Mouse (Mus musculus): Measurements from ENCODE around the gene Pth1r. TPM values are rescaled to one million over a fixed set of nuclear protein-coding genes. Genes with fewer than 3 reads are reported as not detected.

Pth1r gene
- polyA plus RNA-seq, 1 experiment from 2014 or later = 49.7 TPM

DNA sequence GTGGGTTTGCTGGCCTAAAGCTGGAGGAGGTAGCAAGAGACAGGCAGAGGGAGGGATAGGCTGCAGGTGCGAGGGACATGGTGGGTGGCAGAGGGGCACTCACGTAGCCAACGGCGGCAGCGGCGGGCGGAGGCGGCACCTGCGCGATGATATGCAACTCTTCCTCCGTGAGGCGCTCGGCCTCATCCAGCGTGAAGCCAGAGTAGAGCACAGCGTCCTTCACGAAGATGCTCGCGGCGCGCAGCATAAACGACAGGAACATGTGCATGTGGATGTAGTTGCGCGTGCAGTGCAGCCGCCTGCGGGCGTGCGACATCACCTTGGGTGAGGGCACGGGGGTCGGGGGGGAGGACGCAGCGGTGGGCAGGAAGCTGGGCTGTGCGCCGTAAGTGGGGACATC lies 20.1 kb downstream of the Pth1r start:
- Histone ChIP-seq H3K4me3 (peak overlapping the region; percentile 18; the same call in 1 of the 2 replicates), H3K4me1 (peaks cover 43% of the 10 kb centered on the region), H3K27ac (no peak overlapping the region), H3K27me3 (ENCODE audit: insufficient read depth, poor library complexity, severe bottlenecking) (peaks cover 40% of the 10 kb centered on the region), H3K9me3 (no peaks in the 10 kb centered on the region), H3K36me3 (peaks cover 85% of the 10 kb centered on the region)
- WGBS = 43% methylated on average over 33 of the region's 33 CpGs
- DNase-seq (ENCODE audit: low spot score) = no peak

GRCm38 (mm10) chr9:110725721-110726135 lies 21.2 kb downstream of the Pth1r start:
- Histone ChIP-seq H3K4me3 (no peak overlapping the region), H3K9me3 (no peaks in the 10 kb centered on the region), H3K27me3 (ENCODE audit: insufficient read depth, poor library complexity, severe bottlenecking) (peaks cover 40% of the 10 kb centered on the region), H3K36me3 (peaks cover 90% of the 10 kb centered on the region), H3K4me1 (peaks cover 31% of the 10 kb centered on the region), H3K27ac (no peak overlapping the region)
- no peak for DNase-seq (ENCODE audit: low spot score)
- WGBS = 32% methylated on average over 9 of the region's 9 CpGs

GRCm38 (mm10) chr9:110722060-110722459 lies 24.9 kb downstream of the Pth1r start:
- Histone ChIP-seq H3K4me3 (no peak overlapping the region), H3K9me3 (no peaks in the 10 kb centered on the region), H3K36me3 (peaks cover 58% of the 10 kb centered on the region), H3K27ac (no peak overlapping the region), H3K4me1 (peaks cover 29% of the 10 kb centered on the region), H3K27me3 (ENCODE audit: insufficient read depth, poor library complexity, severe bottlenecking) (peaks cover 16% of the 10 kb centered on the region)
- no peak for DNase-seq (ENCODE audit: low spot score)
- WGBS = 93% methylated on average over 10 of the region's 10 CpGs

DNA sequence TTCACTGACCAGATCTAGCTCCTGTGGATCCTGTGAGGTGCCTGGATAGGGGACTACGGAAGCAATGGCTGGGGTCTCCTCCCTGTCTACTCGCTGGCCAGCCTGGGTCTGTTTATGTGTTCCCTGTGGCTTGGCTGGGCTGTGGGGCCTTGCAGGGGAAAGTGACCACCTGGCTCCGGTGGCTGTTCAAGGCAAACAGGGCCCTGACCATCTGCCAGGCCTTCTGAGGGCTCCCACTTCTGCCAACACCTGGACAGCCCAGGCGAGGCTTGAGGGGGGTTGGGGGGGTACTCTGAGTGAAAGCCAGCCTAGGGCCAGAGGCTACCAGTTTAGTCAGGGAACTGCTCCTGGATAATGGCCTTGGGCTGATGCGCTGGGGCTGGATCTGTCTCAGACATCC lies 27.0 kb downstream of the Pth1r start:
- H3K36me3 ChIP-seq = peaks cover 44% of the 10 kb centered on the region
- WGBS = 72% methylated on average over 5 of the region's 5 CpGs
- no peaks in the 10 kb centered on the region for H3K9me3 ChIP-seq
- no peak overlapping the region for H3K4me3 ChIP-seq
- H3K4me1 ChIP-seq = peaks cover 13% of the 10 kb centered on the region
- H3K27me3 ChIP-seq (ENCODE audit: insufficient read depth, poor library complexity, severe bottlenecking) = no peaks in the 10 kb centered on the region
- peak overlapping the region; percentile 56; the same call in 1 of the 2 replicates for H3K27ac ChIP-seq
- DNase-seq (ENCODE audit: low spot score) = no peak

- peaks cover 13% of the 10 kb centered on the region for H3K4me1 ChIP-seq
- H3K4me3 ChIP-seq = no peak overlapping the region
- 72% methylated on average over 3 of the region's 3 CpGs for WGBS
- H3K27me3 ChIP-seq (ENCODE audit: insufficient read depth, poor library complexity, severe bottlenecking) = no peaks in the 10 kb centered on the region
- H3K27ac ChIP-seq = no peak overlapping the region
- no peak for DNase-seq (ENCODE audit: low spot score)
- no peaks in the 10 kb centered on the region for H3K9me3 ChIP-seq
- peaks cover 44% of the 10 kb centered on the region for H3K36me3 ChIP-seq
Observed at GRCm38 (mm10) chr9:110718810-110719209, 28.1 kb downstream of the Pth1r start.

- DNase-seq (ENCODE audit: low spot score) = no peak
- peaks cover 13% of the 10 kb centered on the region for H3K4me1 ChIP-seq
- H3K9me3 ChIP-seq = no peaks in the 10 kb centered on the region
- WGBS = 90% methylated on average over 6 of the region's 6 CpGs
- H3K4me3 ChIP-seq = no peak overlapping the region
- no peak overlapping the region for H3K27ac ChIP-seq
- no peaks in the 10 kb centered on the region for H3K27me3 ChIP-seq (ENCODE audit: insufficient read depth, poor library complexity, severe bottlenecking)
- peaks cover 41% of the 10 kb centered on the region for H3K36me3 ChIP-seq
Observed at GRCm38 (mm10) chr9:110718071-110718470, 28.9 kb downstream of the Pth1r start.

DNA sequence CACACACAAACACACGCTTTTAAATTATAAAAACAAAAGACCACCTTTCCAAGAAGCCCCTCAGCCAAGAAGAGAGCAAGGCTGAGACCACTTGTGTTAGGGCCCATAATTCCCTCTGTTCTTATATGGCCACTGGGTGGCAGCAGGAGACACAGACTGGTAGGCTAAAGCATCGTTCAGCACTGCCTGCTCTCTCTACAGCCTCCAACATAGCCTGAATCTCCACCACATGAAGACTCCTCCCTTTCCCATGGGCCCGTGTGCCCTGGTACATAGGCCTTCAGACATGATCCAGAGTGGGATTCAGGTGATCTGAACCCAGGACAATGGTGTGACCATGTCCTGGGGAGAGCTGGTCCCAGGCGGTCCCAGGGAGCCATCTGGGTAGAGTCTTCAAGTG lies 30.2 kb downstream of the Pth1r start:
- DNase-seq (ENCODE audit: low spot score) = no peak
- H3K4me1 ChIP-seq = peaks cover 13% of the 10 kb centered on the region
- no peak overlapping the region for H3K27ac ChIP-seq
- 29% methylated on average over 4 of the region's 4 CpGs for WGBS
- H3K4me3 ChIP-seq = no peak overlapping the region
- no peaks in the 10 kb centered on the region for H3K9me3 ChIP-seq
- H3K27me3 ChIP-seq (ENCODE audit: insufficient read depth, poor library complexity, severe bottlenecking) = no peaks in the 10 kb centered on the region
- H3K36me3 ChIP-seq = peaks cover 41% of the 10 kb centered on the region

- no peak for DNase-seq (ENCODE audit: low spot score)
- 72% methylated on average over 1 of the region's 1 CpGs for WGBS
Observed at GRCm38 (mm10) chr9:110715426-110715825, 31.5 kb downstream of the Pth1r start.

GRCm38 (mm10) chr9:110713389-110713788 lies 33.6 kb downstream of the Pth1r start:
- Histone ChIP-seq H3K36me3 (peaks cover 51% of the 10 kb centered on the region), H3K4me1 (peaks cover 17% of the 10 kb centered on the region), H3K27ac (no peak overlapping the region), H3K4me3 (no peak overlapping the region), H3K27me3 (ENCODE audit: insufficient read depth, poor library complexity, severe bottlenecking) (no peaks in the 10 kb centered on the region), H3K9me3 (no peaks in the 10 kb centered on the region)
- WGBS = 80% methylated on average over 1 of the region's 1 CpGs
- no peak for DNase-seq (ENCODE audit: low spot score)

More at GRCm38 (mm10) chr9:110715426-110715825, 31.5 kb downstream of the Pth1r start:
- H3K9me3 ChIP-seq = no peaks in the 10 kb centered on the region
- H3K27me3 ChIP-seq (ENCODE audit: insufficient read depth, poor library complexity, severe bottlenecking) = no peaks in the 10 kb centered on the region
- no peak overlapping the region for H3K4me3 ChIP-seq
- peaks cover 47% of the 10 kb centered on the region for H3K36me3 ChIP-seq
- H3K4me1 ChIP-seq = peaks cover 16% of the 10 kb centered on the region
- H3K27ac ChIP-seq = no peak overlapping the region

GRCm38 (mm10) chr9:110712545-110712944 lies 34.4 kb downstream of the Pth1r start:
- Histone ChIP-seq H3K9me3 (no peaks in the 10 kb centered on the region), H3K27ac (no peak overlapping the region), H3K36me3 (peaks cover 58% of the 10 kb centered on the region), H3K4me3 (no peak overlapping the region), H3K27me3 (ENCODE audit: insufficient read depth, poor library complexity, severe bottlenecking) (no peaks in the 10 kb centered on the region), H3K4me1 (peaks cover 17% of the 10 kb centered on the region)
- 88% methylated on average over 4 of the region's 4 CpGs for WGBS
- DNase-seq (ENCODE audit: low spot score) = no peak

GRCm38 (mm10) chr9:110711996-110712395 lies 34.9 kb downstream of the Pth1r start:
- Histone ChIP-seq H3K4me3 (no peak overlapping the region), H3K27ac (no peak overlapping the region), H3K4me1 (peaks cover 17% of the 10 kb centered on the region), H3K27me3 (ENCODE audit: insufficient read depth, poor library complexity, severe bottlenecking) (no peaks in the 10 kb centered on the region), H3K9me3 (no peaks in the 10 kb centered on the region), H3K36me3 (peaks cover 58% of the 10 kb centered on the region)
- 87% methylated on average over 6 of the region's 6 CpGs for WGBS
- no peak for DNase-seq (ENCODE audit: low spot score)

DNA sequence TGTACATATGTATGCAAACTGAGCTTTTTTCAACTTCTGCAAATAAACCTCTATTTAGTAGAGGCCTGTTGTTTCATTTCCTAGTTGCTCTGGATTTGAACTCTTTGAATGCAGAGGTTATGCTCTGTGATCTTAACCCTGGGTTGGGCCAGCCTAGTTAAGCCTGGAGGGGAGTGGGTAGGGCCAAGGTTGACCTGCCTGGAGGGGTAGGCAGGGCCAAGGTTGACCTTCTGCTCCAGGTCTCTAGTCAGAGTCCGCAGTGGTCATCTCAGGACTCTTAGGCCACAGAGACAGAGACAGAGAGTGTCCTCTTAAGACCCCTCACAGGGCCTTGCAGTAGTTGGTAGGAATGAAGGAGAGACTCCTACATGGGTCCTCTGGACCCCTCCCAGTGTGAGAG lies 35.4 kb downstream of the Pth1r start:
- no peak for DNase-seq (ENCODE audit: low spot score)
- WGBS = 95% methylated on average over 1 of the region's 1 CpGs
- no peaks in the 10 kb centered on the region for H3K9me3 ChIP-seq

GRCm38 (mm10) chr9:110709640-110710258 lies 37.2 kb downstream of the Pth1r start:
- WGBS = 24% methylated on average over 5 of the region's 5 CpGs

More for the DNA sequence above, 35.4 kb downstream of the Pth1r start:
- Histone ChIP-seq H3K4me1 (peaks cover 17% of the 10 kb centered on the region), H3K27ac (no peak overlapping the region), H3K36me3 (peaks cover 58% of the 10 kb centered on the region), H3K4me3 (no peak overlapping the region), H3K27me3 (ENCODE audit: insufficient read depth, poor library complexity, severe bottlenecking) (no peaks in the 10 kb centered on the region)

GRCm38 (mm10) chr9:110706784-110707183 lies 40.2 kb downstream of the Pth1r start:
- H3K4me3 ChIP-seq = no peak overlapping the region
- WGBS = 87% methylated on average over 5 of the region's 5 CpGs

More at GRCm38 (mm10) chr9:110709640-110710258, 37.2 kb downstream of the Pth1r start:
- Histone ChIP-seq H3K9me3 (no peaks in the 10 kb centered on the region), H3K36me3 (peaks cover 51% of the 10 kb centered on the region), H3K27me3 (ENCODE audit: insufficient read depth, poor library complexity, severe bottlenecking) (no peaks in the 10 kb centered on the region), H3K4me3 (peak overlapping the region; percentile 24; the same call in 1 of the 2 replicates), H3K4me1 (peaks cover 17% of the 10 kb centered on the region), H3K27ac (peak overlapping the region; percentile 16; the same call in 1 of the 2 replicates)
- DNase-seq (ENCODE audit: low spot score) = peak; percentile 93

More at GRCm38 (mm10) chr9:110706784-110707183, 40.2 kb downstream of the Pth1r start:
- H3K27ac ChIP-seq = no peak overlapping the region
- no peaks in the 10 kb centered on the region for H3K27me3 ChIP-seq (ENCODE audit: insufficient read depth, poor library complexity, severe bottlenecking)
- DNase-seq (ENCODE audit: low spot score) = no peak
- H3K9me3 ChIP-seq = no peaks in the 10 kb centered on the region
- H3K36me3 ChIP-seq = peaks cover 36% of the 10 kb centered on the region
- peaks cover 28% of the 10 kb centered on the region for H3K4me1 ChIP-seq
